Mouse (Mus musculus) T-helper 1 cell (primary cell): Measurements from ENCODE around the gene Dcaf8.

Experiments used
- in situ Hi-C: fragments of 300-600 bp; cut with MboI, MseI; formaldehyde crosslinking; loops from one replicate; pipeline ENCODE4 v1.15.1; 2025; ENCODE audit warnings: high pct_unique_total_duplicates

Gene Dcaf8

GRCm38 (mm10) chr1:172192217-172192616, 44.3 kb downstream of the Dcaf8 start:
- in situ Hi-C loops, result no loop called here

GRCm38 (mm10) chr1:172194435-172194834, 46.6 kb downstream of the Dcaf8 start:
- in situ Hi-C loops, result no loop called here

GRCm38 (mm10) chr1:172197146-172197545, 49.3 kb downstream of the Dcaf8 start:
- in situ Hi-C loops, result no loop called here

GRCm38 (mm10) chr1:172197851-172198250, 50.0 kb downstream of the Dcaf8 start:
- in situ Hi-C loops, result no loop called here

- in situ Hi-C loops, result no loop called here
Observed at GRCm38 (mm10) chr1:172198316-172198715, 50.4 kb downstream of the Dcaf8 start.

GRCm38 (mm10) chr1:172198996-172199395, 51.1 kb downstream of the Dcaf8 start:
- in situ Hi-C loops, result no loop called here

GRCm38 (mm10) chr1:172200161-172200560, 52.3 kb downstream of the Dcaf8 start:
- in situ Hi-C loops, result no loop called here

- in situ Hi-C loops, result no loop called here
Observed at GRCm38 (mm10) chr1:172200871-172201447, 53.1 kb downstream of the Dcaf8 start.

GRCm38 (mm10) chr1:172201967-172202880, 54.3 kb downstream of the Dcaf8 start:
- in situ Hi-C loops, result no loop called here

GRCm38 (mm10) chr1:172202894-172203522, 55.1 kb downstream of the Dcaf8 start:
- in situ Hi-C loops, result no loop called here

GRCm38 (mm10) chr1:172203566-172203965, 55.7 kb downstream of the Dcaf8 start:
- in situ Hi-C loops, result no loop called here

GRCm38 (mm10) chr1:172204033-172204813, 56.3 kb downstream of the Dcaf8 start:
- in situ Hi-C loops, result no loop called here

- in situ Hi-C loops, result no loop called here
Observed at GRCm38 (mm10) chr1:172204814-172205740, 57.2 kb downstream of the Dcaf8 start.

GRCm38 (mm10) chr1:172205741-172206087, 57.8 kb downstream of the Dcaf8 start:
- in situ Hi-C loops, result no loop called here

- in situ Hi-C loops, result no loop called here
Observed at GRCm38 (mm10) chr1:172206141-172206917, 58.4 kb downstream of the Dcaf8 start, which contains the start of gene Pea15a. Pea15a (minus strand) TSS chr1:172206804.

GRCm38 (mm10) chr1:172207111-172207584, 59.3 kb downstream of the Dcaf8 start:
- in situ Hi-C loops, result no loop called here

GRCm38 (mm10) chr1:172212776-172213175, 64.9 kb downstream of the Dcaf8 start:
- in situ Hi-C loops, result no loop called here

- in situ Hi-C loops, result no loop called here
Observed at GRCm38 (mm10) chr1:172213771-172214170, 65.9 kb downstream of the Dcaf8 start.

- in situ Hi-C loops, result no loop called here
Observed at GRCm38 (mm10) chr1:172214748-172215147, 66.9 kb downstream of the Dcaf8 start.

- in situ Hi-C loops, result no loop called here
Observed at GRCm38 (mm10) chr1:172217148-172217547, 69.3 kb downstream of the Dcaf8 start.
